Mouse (Mus musculus) stomach, postnatal 0 days (tissue): ENCODE measurements around the gene Map3k19.

Experiments used
- CTCF ChIP-seq: IDR thresholded peaks from 2 replicates; pipeline ENCODE4 v1.5.1; 2016; ENCODE audit warnings: antibody characterized with exemption, low read depth, mild to moderate bottlenecking, moderate library complexity
- EP300 ChIP-seq: optimal IDR thresholded peaks from 2 replicates; pipeline ENCODE3; 2016; ENCODE audit warnings: antibody characterized with exemption

GRCm38 (mm10) chr1:127765468-127765867, 89.4 kb downstream of the Map3k19 start:
- TF ChIP-seq CTCF (peak; percentile 74), EP300 (no peak)
